Mouse (Mus musculus) kidney, postnatal 36 days (tissue): Measurements from ENCODE around the gene Pex7.

Experiments
- DNase-seq, 2 experiments: peaks; one replicate each; pipeline ENCODE4 v3.0.0; 2021 to 2022; ENCODE audit warnings: mixed read lengths in 2 of 2

Gene Pex7

GRCm38 (mm10) chr10:19876669-19877068 is 30.8 kb downstream of the Pex7 start:
- no peak for DNase-seq

GRCm38 (mm10) chr10:19875346-19875745 is 32.1 kb downstream of the Pex7 start:
- DNase-seq = no peak

GRCm38 (mm10) chr10:19855597-19856306 is 51.7 kb downstream of the Pex7 start:
- no peak for DNase-seq

DNA sequence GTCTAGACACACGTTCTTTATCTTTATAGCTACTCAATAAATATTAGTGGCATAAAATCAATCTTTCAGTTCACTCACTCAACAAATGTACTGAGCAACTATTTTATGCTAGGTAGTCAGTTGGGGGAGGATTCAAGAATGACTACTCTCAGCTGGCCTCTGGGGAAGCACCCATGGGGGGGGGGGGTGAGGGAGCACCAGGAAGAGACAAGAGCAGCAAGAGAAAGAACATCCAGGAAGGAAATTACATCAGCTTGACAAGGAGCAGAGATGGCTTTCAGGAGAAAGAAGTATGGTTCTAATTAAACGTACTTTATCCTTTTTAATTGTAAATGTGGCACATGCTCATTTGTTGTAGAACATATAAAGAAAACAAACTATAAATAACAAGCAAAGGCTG is 53.9 kb downstream of the Pex7 start:
- DNase-seq = no peak

DNA sequence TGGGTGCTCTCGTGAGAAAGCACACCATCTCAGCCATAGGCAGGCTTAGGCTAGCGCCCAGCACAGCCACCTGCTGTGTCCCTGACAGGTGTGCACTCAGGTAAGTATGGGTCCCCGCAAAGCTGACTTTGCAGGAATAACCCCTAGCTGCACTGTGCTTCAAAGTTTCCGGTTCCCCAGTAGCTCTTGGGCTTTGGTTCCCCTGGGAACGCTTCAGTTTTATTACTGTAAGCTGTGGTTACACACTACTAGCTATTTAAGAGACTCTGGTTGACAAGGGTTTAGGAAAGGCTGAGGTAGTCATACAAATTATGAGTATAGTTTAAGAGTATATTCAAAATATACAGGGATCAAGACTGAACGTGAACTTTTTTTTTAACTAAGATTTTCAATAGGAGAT is 54.7 kb downstream of the Pex7 start:
- no peak for DNase-seq

DNA sequence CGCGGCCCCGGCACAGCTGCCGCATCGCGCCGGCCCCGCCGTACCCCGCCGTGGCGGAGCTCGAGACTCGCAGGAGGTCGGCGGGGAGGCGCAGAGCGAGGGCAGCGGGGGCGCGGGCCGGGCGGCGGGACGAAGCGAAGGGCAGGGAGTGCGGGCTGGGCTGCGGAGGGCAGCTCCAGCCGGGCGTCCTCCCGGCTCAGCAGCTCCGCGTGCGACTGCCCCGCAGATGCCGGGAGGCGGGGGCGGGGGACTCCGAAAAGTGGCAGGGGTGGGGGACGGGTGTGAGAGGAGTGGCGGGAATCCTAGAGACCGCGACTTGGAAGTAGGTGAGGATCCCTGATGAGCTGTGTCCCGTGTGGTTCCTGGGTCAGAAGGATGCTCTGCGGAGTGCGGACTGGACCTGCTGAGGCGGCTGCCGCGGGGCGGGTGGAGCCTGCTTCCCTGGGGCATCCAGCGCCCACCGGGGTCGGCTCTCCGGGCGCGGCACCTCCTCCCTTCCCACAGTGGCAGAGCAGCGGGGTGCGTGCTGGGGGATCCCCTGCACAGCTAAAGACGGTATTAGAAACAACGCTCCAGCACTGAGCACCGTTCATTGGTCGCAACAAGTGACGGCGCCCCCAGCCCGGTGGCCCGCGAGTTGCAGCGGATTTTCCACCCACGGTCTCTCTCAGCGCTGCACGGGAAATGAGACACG is 56.3 kb downstream of the Pex7 start, which contains the start of gene Slc35d3:
TSS of gene Slc35d3 (minus strand) at position 462 of the 694 bp plus-strand sequence.
- peak in 1 of 2 experiments; percentile 23 for DNase-seq

- DNase-seq = peak in 1 of 2 experiments; percentile 28
Observed at GRCm38 (mm10) chr10:19850544-19850997, 56.9 kb downstream of the Pex7 start.

GRCm38 (mm10) chr10:19849771-19850365 is 57.6 kb downstream of the Pex7 start:
- DNase-seq = no peak

GRCm38 (mm10) chr10:19848928-19849770 is 58.3 kb downstream of the Pex7 start:
- no peak for DNase-seq

- DNase-seq = no peak
Observed at GRCm38 (mm10) chr10:19839836-19840235, 67.7 kb downstream of the Pex7 start.

- DNase-seq = no peak
Observed at GRCm38 (mm10) chr10:19835887-19836710, 71.4 kb downstream of the Pex7 start.

DNA sequence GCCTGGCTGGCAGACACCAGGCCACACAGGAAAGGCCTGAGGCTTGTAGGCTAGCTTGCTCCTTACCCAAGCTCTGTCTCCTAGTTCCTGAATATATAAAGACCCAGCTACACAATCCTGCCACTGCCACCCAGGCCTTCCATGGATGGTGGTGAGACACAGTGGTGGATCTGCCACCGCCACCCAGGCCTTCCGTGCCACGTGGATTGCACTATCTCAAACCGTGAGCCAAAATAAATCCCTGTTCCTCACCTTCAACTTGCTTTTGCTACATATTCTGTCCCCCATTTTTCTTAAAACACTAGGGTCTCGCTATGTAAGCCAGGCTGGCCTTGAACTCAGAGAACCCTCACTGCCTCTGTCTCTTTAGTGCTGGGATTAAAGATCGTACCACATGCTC is 73.3 kb downstream of the Pex7 start:
- no peak for DNase-seq

DNA sequence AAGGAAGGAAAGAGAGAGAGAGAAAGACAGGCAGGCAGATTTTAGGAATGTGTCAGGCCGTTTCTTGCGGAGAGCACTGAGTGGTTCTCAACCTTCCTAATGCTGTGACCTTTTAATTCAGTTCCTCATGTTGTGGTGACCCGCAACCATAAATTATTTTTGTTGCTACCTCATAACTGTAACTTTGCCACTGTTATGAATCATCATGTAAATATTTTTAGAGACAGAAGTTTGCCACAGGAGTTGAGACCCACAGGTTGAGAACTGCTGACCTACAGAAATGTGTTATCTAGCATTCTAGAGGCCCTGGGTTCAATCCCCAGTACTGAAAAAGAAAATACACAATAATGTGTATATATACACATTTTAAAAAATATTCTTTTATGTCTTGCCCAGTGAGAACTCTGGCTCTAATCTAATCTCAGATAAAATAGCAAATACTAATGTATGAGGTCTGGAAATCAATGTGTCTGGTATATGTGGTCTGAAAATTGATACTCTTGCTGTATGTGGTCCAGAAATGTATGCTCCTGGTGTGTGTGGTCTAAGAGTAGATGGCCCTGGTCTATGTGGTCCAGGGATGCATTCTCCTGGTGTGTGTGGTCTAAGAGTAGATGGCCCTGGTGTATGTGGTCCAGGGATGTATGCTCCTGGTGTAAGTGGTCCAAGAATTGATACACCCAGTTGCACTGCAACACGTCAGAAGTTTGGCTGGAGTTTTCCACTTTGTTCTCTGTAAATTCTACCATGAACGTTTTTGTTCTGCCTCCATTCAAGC is 76.2 kb downstream of the Pex7 start:
- no peak for DNase-seq

- DNase-seq = no peak
Observed at GRCm38 (mm10) chr10:19820986-19821385, 86.5 kb downstream of the Pex7 start.

DNA sequence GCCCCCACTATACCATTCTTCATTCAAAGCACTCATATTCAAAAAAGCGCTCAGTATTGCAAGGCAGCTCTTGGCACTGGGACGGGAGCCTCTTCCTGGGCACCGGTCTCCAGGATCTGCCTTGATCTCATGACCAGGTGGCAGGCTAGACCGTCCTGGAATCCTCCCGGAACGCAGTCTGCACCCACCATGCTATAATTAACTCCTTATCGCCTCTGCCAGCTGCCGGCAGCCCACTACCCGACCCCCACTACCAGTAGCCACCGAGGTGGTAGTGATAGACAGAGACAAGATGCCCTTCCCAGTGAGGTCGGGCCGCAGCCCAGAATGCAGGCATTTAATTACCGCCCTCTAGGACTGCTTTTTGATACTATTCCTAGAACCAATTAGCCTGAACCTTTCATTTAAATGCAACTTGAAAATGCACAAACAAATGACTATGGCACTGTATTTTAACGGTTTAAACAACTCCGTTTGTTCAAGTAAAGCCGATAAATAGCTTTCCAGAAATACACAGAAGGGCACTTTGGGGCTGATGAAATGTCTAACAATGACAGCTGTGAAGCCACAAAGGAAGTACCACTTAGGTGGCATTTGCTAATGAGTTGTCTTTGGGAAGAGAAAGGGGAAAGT is 88.7 kb downstream of the Pex7 start:
- DNase-seq = no peak

GRCm38 (mm10) chr10:19815371-19815770 is 92.1 kb downstream of the Pex7 start:
- no peak for DNase-seq

DNA sequence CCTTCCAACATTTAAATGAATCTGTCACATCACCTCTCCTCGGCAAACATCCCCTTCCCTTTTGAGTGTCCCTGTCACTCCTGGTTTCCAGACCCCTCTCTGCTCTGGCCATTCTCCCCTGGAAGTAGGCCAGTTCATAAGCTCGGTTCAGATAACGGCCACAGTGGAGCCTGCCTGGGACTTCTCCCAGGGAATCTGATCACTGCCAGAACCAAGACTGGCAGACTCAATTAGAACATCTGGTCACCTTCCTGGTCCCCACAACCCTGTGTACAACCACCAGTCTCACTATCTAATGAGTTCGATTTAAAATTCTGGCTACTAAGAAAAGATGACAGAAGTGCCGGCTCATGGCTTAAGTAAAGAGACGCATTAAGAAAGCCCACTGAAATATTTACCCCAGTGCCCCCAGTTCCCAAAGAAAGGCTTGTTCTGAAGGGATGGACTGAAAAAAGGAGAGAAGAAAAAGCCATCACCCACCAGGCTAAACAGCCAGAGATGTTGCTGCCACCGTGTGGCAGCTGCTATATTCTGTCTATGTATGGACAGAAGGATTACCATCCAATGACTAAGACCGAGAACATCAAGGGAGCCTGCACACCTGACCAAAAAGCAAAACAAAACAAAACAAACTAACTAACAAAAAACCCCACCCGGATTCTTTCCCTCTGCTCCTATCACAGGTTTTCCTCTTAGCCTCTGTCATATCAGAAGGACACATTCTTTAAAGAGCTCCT is 95.9 kb downstream of the Pex7 start:
- peak in 1 of 2 experiments; percentile 52 for DNase-seq

GRCm38 (mm10) chr10:19804763-19805162 is 102.7 kb downstream of the Pex7 start:
- DNase-seq = no peak
